Mouse (Mus musculus): ENCODE data around the gene Trmt1. TPM values are rescaled to one million over a fixed set of nuclear protein-coding genes. Genes with fewer than 3 reads are reported as not detected.

Trmt1 gene
- polyA plus RNA-seq, 1 experiment from 2014 or later = 53.5 TPM

DNA sequence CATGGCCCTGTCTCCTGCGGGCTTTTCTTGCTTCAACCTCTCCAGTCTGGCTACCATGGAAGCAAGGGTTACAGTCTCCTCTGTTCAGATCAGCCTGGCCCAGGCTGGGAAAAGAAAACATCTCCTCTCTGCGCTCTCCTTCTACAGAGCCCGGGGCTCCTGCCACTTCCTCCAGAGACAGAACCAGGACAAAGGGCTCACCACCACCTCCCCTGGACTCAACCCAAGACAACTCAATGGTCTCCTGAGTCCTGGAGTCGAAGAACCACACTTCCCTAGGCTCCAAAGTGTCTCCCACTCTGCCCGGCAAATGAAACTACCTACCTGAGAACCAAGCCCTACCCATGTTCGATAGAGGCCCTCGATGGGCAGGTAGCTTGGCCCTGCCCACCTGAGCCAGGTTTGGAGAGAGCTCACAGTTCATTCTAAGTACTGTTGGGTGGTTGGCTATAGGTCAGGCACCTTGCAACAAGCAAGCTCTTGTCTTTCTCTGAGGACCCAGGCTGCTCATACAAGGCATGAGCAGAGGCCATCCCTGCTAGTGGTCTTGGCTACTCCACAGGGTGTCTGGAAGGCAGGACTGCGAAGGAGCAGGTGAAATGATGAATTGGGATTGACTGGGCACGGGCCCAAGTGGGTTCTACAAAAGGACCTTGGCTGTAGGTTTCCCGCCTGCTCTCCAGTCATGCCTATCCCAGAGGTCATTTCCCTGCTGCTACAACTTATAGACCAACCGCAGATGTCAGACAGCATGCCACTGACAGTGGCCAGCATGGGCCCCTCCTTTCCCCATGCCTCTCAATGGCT is 45.5 kb downstream of the Trmt1 start:
- Histone ChIP-seq H3K27me3 (peaks cover 5% of the 10 kb centered on the region; the same call in 1 of the 2 replicates), H3K4me1 (peaks cover 100% of the 10 kb centered on the region), H3K27ac (peak overlapping the region; percentile 90), H3K4me3 (no peak overlapping the region), H3K9ac (peak overlapping the region; percentile 53), H3K9me3 (replicated peaks) (no peaks in the 10 kb centered on the region), H3K36me3 (ENCODE audit: poor library complexity, severe bottlenecking) (peaks cover 21% of the 10 kb centered on the region), H3K4me2 (0 out of 2 replicates have a peak overlapping the region, but pooled peaks have one; percentile 18)
- WGBS = 58% methylated on average over 11 of the region's 11 CpGs
- ATAC-seq = no peak

DNA sequence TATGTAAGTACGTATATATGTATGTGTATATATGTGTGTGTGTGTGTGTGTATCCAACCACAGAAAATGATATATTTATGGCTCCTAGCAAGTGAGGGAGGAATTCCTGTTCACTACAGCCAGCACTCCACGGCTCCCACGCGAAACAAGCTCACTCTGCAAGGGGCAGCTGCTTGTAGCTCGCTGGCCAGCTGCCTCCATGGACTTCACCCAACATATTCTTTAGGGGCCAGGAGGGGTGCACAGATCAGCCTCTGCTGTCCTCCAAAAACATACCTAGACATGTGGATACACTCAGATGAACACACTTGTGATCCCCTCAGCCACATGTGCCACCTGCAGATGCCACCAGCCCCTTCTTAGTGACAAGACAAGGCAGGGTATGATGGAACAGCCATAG is 46.4 kb downstream of the Trmt1 start:
- Histone ChIP-seq H3K36me3 (ENCODE audit: poor library complexity, severe bottlenecking) (peaks cover 11% of the 10 kb centered on the region), H3K9me3 (replicated peaks) (no peaks in the 10 kb centered on the region), H3K9ac (peak overlapping the region; percentile 14; the same call in 1 of the 2 replicates), H3K27me3 (peaks cover 7% of the 10 kb centered on the region; the same call in 1 of the 2 replicates), H3K27ac (peak overlapping the region; percentile 90), H3K4me2 (no peak overlapping the region), H3K4me1 (peaks cover 100% of the 10 kb centered on the region), H3K4me3 (no peak overlapping the region)
- 66% methylated on average over 5 of the region's 5 CpGs for WGBS
- ATAC-seq = no peak

DNA sequence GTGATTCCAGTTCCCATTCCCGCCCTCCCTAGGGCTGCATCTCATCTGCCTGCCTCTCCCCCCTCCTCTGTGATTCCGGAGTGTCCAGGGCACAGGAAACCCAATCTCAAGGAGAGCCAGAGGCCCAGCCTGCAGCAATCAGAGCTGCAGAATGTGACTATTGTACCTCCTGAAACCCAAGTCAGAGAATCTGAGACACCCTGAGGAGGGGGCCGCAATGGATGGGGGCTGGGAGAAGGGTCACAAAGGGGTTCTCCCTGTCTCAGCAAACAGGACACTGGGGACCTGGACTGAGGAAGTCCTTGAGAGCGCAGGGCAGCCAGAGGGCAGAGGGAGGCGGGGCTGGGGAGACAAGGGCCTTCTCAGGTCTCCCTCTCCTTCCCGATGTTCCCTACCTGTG is 46.9 kb downstream of the Trmt1 start:
- ATAC-seq = no peak
- peaks cover 100% of the 10 kb centered on the region for H3K4me1 ChIP-seq
- H3K36me3 ChIP-seq (ENCODE audit: poor library complexity, severe bottlenecking) = peaks cover 9% of the 10 kb centered on the region
- H3K4me3 ChIP-seq = no peak overlapping the region
- H3K4me2 ChIP-seq = no peak overlapping the region
- H3K27ac ChIP-seq = peak overlapping the region; percentile 90
- peaks cover 7% of the 10 kb centered on the region; the same call in 1 of the 2 replicates for H3K27me3 ChIP-seq
- WGBS = 57% methylated on average over 6 of the region's 6 CpGs
- peak overlapping the region; percentile 14 for H3K9ac ChIP-seq
- no peaks in the 10 kb centered on the region for H3K9me3 ChIP-seq (replicated peaks)

DNA sequence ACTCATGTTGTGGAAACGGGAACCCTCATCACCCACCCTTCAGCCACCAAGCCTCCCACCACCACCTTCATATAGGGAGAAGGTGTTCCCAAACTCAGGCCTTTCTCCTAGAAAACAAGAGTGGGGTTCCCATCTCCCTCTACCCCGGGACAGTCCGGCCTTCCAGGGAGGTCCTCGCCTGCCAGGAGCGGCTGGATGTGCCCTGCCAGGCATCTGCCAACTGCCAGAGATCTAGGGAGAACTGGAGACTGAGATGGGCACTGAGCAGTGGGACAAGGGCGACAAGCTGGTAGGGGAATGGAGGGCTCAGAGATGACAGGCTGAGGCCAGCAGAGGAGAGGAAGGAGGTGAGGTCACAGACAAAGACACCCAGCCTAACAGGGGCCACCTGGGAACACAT is 47.9 kb downstream of the Trmt1 start:
- Histone ChIP-seq H3K4me3 (no peak overlapping the region), H3K9me3 (replicated peaks) (no peaks in the 10 kb centered on the region), H3K36me3 (ENCODE audit: poor library complexity, severe bottlenecking) (peaks cover 9% of the 10 kb centered on the region), H3K27me3 (peaks cover 12% of the 10 kb centered on the region), H3K27ac (peak overlapping the region; percentile 90; the same call in 1 of the 2 replicates), H3K4me2 (no peak overlapping the region), H3K9ac (peak overlapping the region; percentile 3; the same call in 1 of the 2 replicates), H3K4me1 (peaks cover 100% of the 10 kb centered on the region)
- no peak for ATAC-seq
- WGBS = 83% methylated on average over 6 of the region's 6 CpGs

DNA sequence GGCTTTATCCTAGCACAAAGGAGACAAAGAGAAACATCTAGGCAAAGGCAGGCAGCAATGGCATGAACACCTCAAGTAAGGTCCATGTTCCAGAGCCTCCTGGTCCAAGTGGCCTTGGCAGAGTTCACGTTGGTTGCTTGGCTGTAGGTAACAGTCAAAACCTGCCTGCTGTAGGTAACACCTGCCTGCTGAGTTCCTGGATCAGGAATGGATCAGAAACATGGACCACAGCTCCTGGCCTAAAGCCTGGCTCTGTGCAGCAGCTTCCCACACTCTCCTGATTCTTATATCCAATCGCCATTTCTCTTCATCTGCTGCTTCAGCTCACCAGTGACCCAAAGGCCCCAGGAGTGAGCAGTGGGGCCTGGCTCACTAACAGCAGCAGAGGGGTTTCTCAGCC is 48.6 kb downstream of the Trmt1 start:
- no peak overlapping the region for H3K4me2 ChIP-seq
- H3K9ac ChIP-seq = no peak overlapping the region
- no peak for ATAC-seq
- peaks cover 9% of the 10 kb centered on the region for H3K36me3 ChIP-seq (ENCODE audit: poor library complexity, severe bottlenecking)
- no peaks in the 10 kb centered on the region for H3K9me3 ChIP-seq (replicated peaks)
- no peak overlapping the region for H3K4me3 ChIP-seq
- H3K4me1 ChIP-seq = peaks cover 100% of the 10 kb centered on the region
- H3K27me3 ChIP-seq = peaks cover 17% of the 10 kb centered on the region
- 73% methylated on average over 2 of the region's 2 CpGs for WGBS
- peak overlapping the region; percentile 90; the same call in 1 of the 2 replicates for H3K27ac ChIP-seq

DNA sequence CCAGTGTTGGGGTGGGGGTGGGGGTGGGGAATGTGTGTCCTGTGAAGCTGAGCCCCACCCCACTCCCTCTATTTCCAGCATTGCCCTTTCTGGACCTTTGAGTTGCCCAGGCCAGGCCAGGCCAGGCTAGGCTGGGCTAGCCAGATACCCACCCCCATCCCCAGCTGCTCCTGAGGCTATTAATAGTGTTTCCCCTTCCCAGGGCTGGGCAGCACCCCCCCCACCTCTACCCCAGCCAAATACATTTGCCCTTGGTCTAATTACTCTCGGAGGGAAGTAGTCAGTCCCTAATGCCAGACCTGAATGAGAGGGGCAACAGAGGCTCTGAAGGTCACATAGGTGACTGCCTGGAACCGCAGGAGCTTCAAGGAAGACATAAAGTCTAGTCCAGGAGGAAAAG is 49.5 kb downstream of the Trmt1 start:
- no peak for ATAC-seq
- Histone ChIP-seq H3K9ac (peak overlapping the region; percentile 48), H3K27me3 (peaks cover 26% of the 10 kb centered on the region), H3K36me3 (ENCODE audit: poor library complexity, severe bottlenecking) (peaks cover 9% of the 10 kb centered on the region), H3K4me2 (no peak overlapping the region), H3K4me3 (no peak overlapping the region), H3K27ac (peak overlapping the region; percentile 40; the same call in 1 of the 2 replicates), H3K9me3 (replicated peaks) (no peaks in the 10 kb centered on the region), H3K4me1 (peaks cover 100% of the 10 kb centered on the region)
- WGBS = 41% methylated on average over 2 of the region's 2 CpGs

DNA sequence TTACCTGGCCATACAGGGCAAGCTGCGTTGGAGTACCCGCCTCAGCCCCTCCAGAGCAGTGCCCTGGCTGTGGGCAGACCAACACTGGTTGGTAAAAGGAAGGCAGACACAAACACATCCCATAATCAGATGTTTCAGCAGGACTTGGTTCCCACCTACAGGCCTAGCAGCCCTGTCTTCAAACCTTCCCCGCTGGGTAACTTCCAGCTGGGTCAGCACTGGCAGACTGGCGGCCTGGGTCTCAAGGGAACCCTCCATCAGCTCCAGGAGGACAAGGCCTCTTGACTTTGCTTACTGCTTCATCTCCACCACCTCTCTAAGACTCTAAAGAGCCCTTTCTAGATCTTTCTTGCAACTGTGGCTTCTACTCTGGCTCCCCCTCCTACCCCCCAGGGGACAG is 50.4 kb downstream of the Trmt1 start:
- Histone ChIP-seq H3K4me3 (no peak overlapping the region), H3K27me3 (peaks cover 35% of the 10 kb centered on the region), H3K36me3 (ENCODE audit: poor library complexity, severe bottlenecking) (peaks cover 9% of the 10 kb centered on the region), H3K9ac (peak overlapping the region; percentile 48), H3K4me2 (no peak overlapping the region), H3K27ac (peak overlapping the region; percentile 40; the same call in 1 of the 2 replicates), H3K9me3 (replicated peaks) (no peaks in the 10 kb centered on the region), H3K4me1 (peaks cover 100% of the 10 kb centered on the region)
- ATAC-seq = no peak
- 79% methylated on average over 4 of the region's 4 CpGs for WGBS

DNA sequence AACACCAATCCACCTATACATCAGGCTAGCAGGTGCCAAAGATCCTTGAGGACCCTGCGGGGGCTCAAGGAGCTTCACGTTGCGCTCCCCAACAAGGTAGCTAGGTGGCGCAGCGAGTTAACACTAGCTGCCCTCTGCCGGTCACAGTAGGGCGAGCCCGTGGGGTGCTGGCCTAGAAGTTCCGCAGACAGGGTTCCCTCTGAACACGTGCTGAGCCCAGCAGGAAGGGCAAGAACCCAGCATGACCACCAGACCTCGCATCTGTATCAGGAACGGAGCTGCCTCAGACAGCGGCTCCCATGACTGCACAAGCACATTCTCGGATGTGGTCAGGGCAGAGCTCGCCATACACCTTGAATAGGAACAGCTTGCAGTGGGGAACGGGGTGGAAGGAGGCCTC is 51.5 kb downstream of the Trmt1 start:
- H3K27ac ChIP-seq = peak overlapping the region; percentile 74; the same call in 1 of the 2 replicates
- peak overlapping the region; percentile 53 for H3K9ac ChIP-seq
- H3K4me1 ChIP-seq = peaks cover 100% of the 10 kb centered on the region
- peaks cover 45% of the 10 kb centered on the region for H3K27me3 ChIP-seq
- ATAC-seq = peak; percentile 32
- under 1% methylated on average over 16 of the region's 16 CpGs for whole genome bisulfite sequencing
- H3K9me3 ChIP-seq (replicated peaks) = no peaks in the 10 kb centered on the region
- peaks cover 9% of the 10 kb centered on the region for H3K36me3 ChIP-seq (ENCODE audit: poor library complexity, severe bottlenecking)
- peak overlapping the region; percentile 50 for H3K4me2 ChIP-seq
- H3K4me3 ChIP-seq = peak overlapping the region; percentile 7; the same call in 1 of the 2 replicates

DNA sequence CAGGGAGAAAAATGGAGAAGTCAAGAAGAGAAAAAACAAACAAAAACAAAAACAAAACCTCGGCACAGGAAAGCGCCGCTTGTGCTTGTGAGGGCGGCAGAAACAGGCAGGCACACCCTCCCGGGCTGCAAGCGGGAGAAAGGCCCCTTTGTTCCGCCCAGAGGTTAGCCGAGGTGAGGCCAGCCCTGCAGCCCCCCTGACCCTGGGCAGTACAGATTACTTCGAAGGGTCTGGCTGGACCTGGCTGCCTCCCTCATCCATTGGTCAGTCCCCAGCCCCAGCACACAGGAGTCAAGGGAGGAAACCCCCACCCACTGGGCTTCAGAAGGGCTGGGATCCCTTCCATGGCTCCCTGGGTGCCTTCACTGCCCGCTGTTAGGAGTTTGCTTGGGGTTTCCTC is 52.2 kb downstream of the Trmt1 start:
- Histone ChIP-seq H3K4me2 (peak overlapping the region; percentile 50), H3K4me3 (0 out of 2 replicates have a peak overlapping the region, but pooled peaks have one; percentile 7), H3K27ac (peak overlapping the region; percentile 74), H3K9me3 (replicated peaks) (no peaks in the 10 kb centered on the region), H3K27me3 (peaks cover 47% of the 10 kb centered on the region), H3K9ac (peak overlapping the region; percentile 53), H3K4me1 (peaks cover 100% of the 10 kb centered on the region), H3K36me3 (ENCODE audit: poor library complexity, severe bottlenecking) (peaks cover 9% of the 10 kb centered on the region)
- WGBS = 4% methylated on average over 10 of the region's 10 CpGs
- 0 out of 2 replicates have a peak, but pooled peaks have one; percentile 3 for ATAC-seq

DNA sequence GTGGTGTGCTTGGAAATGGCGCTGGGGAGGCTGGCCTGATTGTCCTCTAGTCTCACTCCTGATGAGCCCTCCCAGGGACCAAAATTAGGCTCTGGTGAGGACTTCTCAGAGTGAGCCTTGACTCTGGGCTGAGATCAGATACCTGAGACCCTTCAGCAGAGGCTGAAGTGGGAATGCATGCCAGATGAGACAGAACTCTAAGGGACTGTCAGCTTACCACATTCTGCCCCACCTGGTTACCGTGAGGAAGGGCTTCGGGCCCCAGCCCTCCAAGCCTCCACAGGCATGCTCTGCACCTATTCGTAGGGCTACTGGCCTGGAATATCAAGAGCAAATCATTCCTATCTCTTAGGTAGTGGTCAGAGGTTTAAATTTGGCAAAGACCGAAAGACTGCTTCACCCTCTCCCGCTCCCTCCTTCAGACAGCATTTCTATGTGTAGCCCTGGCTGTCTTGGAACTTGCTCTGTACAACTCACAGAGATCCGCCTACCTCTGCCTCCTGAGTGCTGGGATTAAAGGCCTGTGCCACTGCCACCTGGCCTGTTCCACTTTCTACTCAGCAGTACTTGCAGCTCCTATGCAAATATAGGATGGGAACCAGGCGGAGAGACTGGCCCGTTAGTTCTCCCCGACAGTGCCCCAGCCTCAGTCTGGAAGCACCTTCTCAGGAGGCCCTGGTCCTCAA is 52.8 kb downstream of the Trmt1 start:
- peak overlapping the region; percentile 50 for H3K4me2 ChIP-seq
- peak overlapping the region; percentile 53 for H3K9ac ChIP-seq
- H3K9me3 ChIP-seq (replicated peaks) = no peaks in the 10 kb centered on the region
- peaks cover 100% of the 10 kb centered on the region for H3K4me1 ChIP-seq
- peaks cover 9% of the 10 kb centered on the region for H3K36me3 ChIP-seq (ENCODE audit: poor library complexity, severe bottlenecking)
- WGBS = 34% methylated on average over 10 of the region's 10 CpGs
- no peak overlapping the region for H3K4me3 ChIP-seq
- peaks cover 47% of the 10 kb centered on the region for H3K27me3 ChIP-seq
- no peak for ATAC-seq
- H3K27ac ChIP-seq = peak overlapping the region; percentile 74

DNA sequence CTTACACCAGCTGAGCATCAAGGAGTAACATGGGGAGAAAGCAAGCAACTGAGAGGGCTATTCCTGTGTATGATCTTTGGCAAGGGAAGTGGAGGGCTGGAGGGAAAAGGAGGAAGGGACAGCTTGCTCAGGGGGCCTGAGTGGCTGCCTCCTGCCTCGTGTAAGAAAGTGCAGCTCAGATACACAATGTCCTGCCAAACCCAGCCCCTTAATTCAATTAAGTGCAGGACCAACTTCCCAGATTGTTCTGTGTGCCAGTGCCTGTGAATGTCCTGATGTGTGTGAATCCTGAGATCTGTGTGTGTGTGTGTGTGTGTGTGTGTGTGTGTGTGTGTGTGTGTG is 53.3 kb downstream of the Trmt1 start:
- Histone ChIP-seq H3K4me2 (peak overlapping the region; percentile 50; the same call in 1 of the 2 replicates), H3K9me3 (replicated peaks) (no peaks in the 10 kb centered on the region), H3K9ac (peak overlapping the region; percentile 53), H3K4me3 (no peak overlapping the region), H3K4me1 (peaks cover 100% of the 10 kb centered on the region), H3K27me3 (peaks cover 47% of the 10 kb centered on the region), H3K27ac (peak overlapping the region; percentile 74; the same call in 1 of the 2 replicates), H3K36me3 (ENCODE audit: poor library complexity, severe bottlenecking) (peaks cover 9% of the 10 kb centered on the region)
- 5% methylated on average over 1 of the region's 1 CpGs for WGBS
- ATAC-seq = no peak
